Mouse (Mus musculus): ENCODE results near the gene Daxx. TPM values are rescaled to one million over a fixed set of nuclear protein-coding genes. Genes with fewer than 3 reads are reported as not detected.
A peak's percentile ranks its signal among the peaks of the same experiment; 100 is the strongest.

Gene Daxx
- polyA plus RNA-seq, 1 experiment, result 1.4 TPM

- H3K36me3 ChIP-seq (ENCODE audit: control insufficient read depth), result peaks cover 74% of the 10 kb centered on the region
- H3K27me3 ChIP-seq (ENCODE audit: control insufficient read depth), result no peaks in the 10 kb centered on the region
- H3K4me1 ChIP-seq (ENCODE audit: control insufficient read depth), result peaks cover 73% of the 10 kb centered on the region
- H3K9me3 ChIP-seq (ENCODE audit: control insufficient read depth, low read length), result no peaks in the 10 kb centered on the region
- H3K4me3 ChIP-seq (replicated peaks), result peak overlapping the region; percentile 91
- TF ChIP-seq GATA1 (IDR thresholded peaks at IDR 0.05; ENCODE audit: low read length), result no peak
- TF ChIP-seq TAL1 (IDR thresholded peaks at IDR 0.05; ENCODE audit: low read length), result no peak
Observed at GRCm38 (mm10) chr17:33954646-33955554, 45.7 kb downstream of the Daxx start.

GRCm38 (mm10) chr17:33955555-33956214, 46.5 kb downstream of the Daxx start, which contains the start of the genes Vps52 and Rps18:
TSS of gene Vps52 (plus strand) at chr17:33955812.
TSS of gene Rps18 (minus strand) at chr17:33956001.
- TF ChIP-seq TAL1 (IDR thresholded peaks at IDR 0.05; ENCODE audit: low read length) (no peak), GATA1 (IDR thresholded peaks at IDR 0.05; ENCODE audit: low read length) (no peak)
- no peaks in the 10 kb centered on the region for H3K9me3 ChIP-seq (ENCODE audit: control insufficient read depth, low read length)
- H3K36me3 ChIP-seq (ENCODE audit: control insufficient read depth), result peaks cover 72% of the 10 kb centered on the region
- peaks cover 65% of the 10 kb centered on the region for H3K4me1 ChIP-seq (ENCODE audit: control insufficient read depth)
- peak within 1 kb of the TSS; percentile 91 for H3K4me3 ChIP-seq (replicated peaks)
- H3K27me3 ChIP-seq (ENCODE audit: control insufficient read depth), result no peaks in the 10 kb centered on the region

- Histone ChIP-seq H3K4me1 (ENCODE audit: control insufficient read depth) (peaks cover 58% of the 10 kb centered on the region), H3K9me3 (ENCODE audit: control insufficient read depth, low read length) (no peaks in the 10 kb centered on the region), H3K4me3 (replicated peaks) (peak overlapping the region; percentile 91), H3K27me3 (ENCODE audit: control insufficient read depth) (no peaks in the 10 kb centered on the region), H3K36me3 (ENCODE audit: control insufficient read depth) (peaks cover 72% of the 10 kb centered on the region)
- TF ChIP-seq GATA1 (IDR thresholded peaks at IDR 0.05; ENCODE audit: low read length) (no peak), TAL1 (IDR thresholded peaks at IDR 0.05; ENCODE audit: low read length) (no peak)
Observed at GRCm38 (mm10) chr17:33956336-33956735, 47.1 kb downstream of the Daxx start.

DNA sequence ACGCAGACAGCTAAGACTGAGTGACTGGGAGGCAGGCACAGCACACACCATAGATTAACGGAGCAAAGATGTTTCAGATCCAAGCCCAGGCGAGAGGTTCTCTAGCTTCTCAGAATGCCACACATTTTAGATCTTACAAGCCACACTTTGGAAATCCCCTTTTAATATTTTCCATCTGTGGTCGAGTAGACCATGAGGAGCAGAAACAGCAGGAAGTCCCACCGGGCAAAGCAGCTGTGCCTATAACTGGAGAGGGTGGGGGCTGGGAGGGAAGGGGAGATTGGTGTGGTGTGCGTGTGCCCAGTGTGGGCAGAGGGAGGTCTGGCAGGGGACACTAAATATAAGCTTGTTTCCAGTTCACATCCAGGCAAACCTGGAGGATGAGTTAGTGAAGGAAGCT, 48.3 kb downstream of the Daxx start:
- Histone ChIP-seq H3K4me1 (ENCODE audit: control insufficient read depth) (peaks cover 47% of the 10 kb centered on the region), H3K4me3 (replicated peaks) (no peak overlapping the region), H3K36me3 (ENCODE audit: control insufficient read depth) (peaks cover 68% of the 10 kb centered on the region), H3K9me3 (ENCODE audit: control insufficient read depth, low read length) (no peaks in the 10 kb centered on the region), H3K27me3 (ENCODE audit: control insufficient read depth) (no peaks in the 10 kb centered on the region)
- TF ChIP-seq GATA1 (IDR thresholded peaks at IDR 0.05; ENCODE audit: low read length) (no peak), TAL1 (IDR thresholded peaks at IDR 0.05; ENCODE audit: low read length) (no peak)

GRCm38 (mm10) chr17:33958451-33958850, 49.2 kb downstream of the Daxx start:
- H3K4me1 ChIP-seq (ENCODE audit: control insufficient read depth), result peaks cover 37% of the 10 kb centered on the region
- TF ChIP-seq GATA1 (IDR thresholded peaks at IDR 0.05; ENCODE audit: low read length), result no peak
- TF ChIP-seq TAL1 (IDR thresholded peaks at IDR 0.05; ENCODE audit: low read length), result no peak
- no peaks in the 10 kb centered on the region for H3K9me3 ChIP-seq (ENCODE audit: control insufficient read depth, low read length)
- peaks cover 68% of the 10 kb centered on the region for H3K36me3 ChIP-seq (ENCODE audit: control insufficient read depth)
- H3K27me3 ChIP-seq (ENCODE audit: control insufficient read depth), result no peaks in the 10 kb centered on the region
- no peak overlapping the region for H3K4me3 ChIP-seq (replicated peaks)

DNA sequence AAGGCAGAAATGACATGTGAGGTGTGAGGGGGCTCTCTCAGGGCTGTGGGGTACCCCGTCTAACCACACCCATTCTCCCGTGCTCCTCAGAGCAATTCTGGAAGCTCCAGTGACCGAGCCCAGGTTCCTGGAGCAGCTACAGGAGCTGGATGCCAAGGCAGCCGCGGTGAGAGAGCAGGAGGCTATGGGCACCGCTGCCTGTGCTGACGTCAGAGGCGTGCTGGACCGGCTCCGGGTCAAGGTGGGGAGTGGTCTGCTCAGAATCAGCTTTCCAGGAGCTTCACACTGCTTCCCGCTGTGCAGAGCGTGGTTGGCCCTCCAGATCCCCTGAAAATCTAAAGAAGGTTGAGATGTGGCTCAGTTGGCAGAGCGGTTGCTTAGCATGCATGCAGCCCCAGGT, 49.9 kb downstream of the Daxx start:
- Histone ChIP-seq H3K9me3 (ENCODE audit: control insufficient read depth, low read length) (no peaks in the 10 kb centered on the region), H3K4me1 (ENCODE audit: control insufficient read depth) (peaks cover 31% of the 10 kb centered on the region), H3K27me3 (ENCODE audit: control insufficient read depth) (no peaks in the 10 kb centered on the region), H3K36me3 (ENCODE audit: control insufficient read depth) (peaks cover 66% of the 10 kb centered on the region), H3K4me3 (replicated peaks) (no peak overlapping the region)
- TF ChIP-seq GATA1 (IDR thresholded peaks at IDR 0.05; ENCODE audit: low read length), result no peak

GRCm38 (mm10) chr17:33959948-33960347, 50.7 kb downstream of the Daxx start:
- H3K27me3 ChIP-seq (ENCODE audit: control insufficient read depth), result no peaks in the 10 kb centered on the region
- no peak overlapping the region for H3K4me3 ChIP-seq (replicated peaks)
- H3K36me3 ChIP-seq (ENCODE audit: control insufficient read depth), result peaks cover 62% of the 10 kb centered on the region
- H3K9me3 ChIP-seq (ENCODE audit: control insufficient read depth, low read length), result no peaks in the 10 kb centered on the region
- H3K4me1 ChIP-seq (ENCODE audit: control insufficient read depth), result peaks cover 23% of the 10 kb centered on the region
- no peak for TF ChIP-seq TAL1 (IDR thresholded peaks at IDR 0.05; ENCODE audit: low read length)
- TF ChIP-seq GATA1 (IDR thresholded peaks at IDR 0.05; ENCODE audit: low read length), result no peak

DNA sequence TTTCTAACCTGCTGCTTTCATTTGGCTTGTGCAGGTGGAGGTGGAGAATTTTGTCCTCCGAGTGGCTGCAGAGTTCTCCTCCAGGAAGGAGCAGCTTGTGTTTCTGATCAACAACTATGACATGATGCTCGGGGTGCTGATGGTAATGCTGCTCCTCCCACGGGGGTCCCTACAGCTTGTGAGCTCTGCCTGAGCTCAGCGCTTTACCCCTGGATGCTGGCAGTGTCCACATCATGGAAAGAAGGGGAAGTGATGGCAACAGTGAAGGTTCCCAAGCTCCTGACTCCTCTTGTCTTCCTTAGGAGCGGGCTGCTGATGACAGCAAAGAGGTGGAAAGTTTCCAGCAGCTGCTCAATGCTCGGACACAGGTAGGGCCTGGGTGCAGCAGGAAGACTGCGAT, 53.7 kb downstream of the Daxx start:
- Histone ChIP-seq H3K27me3 (ENCODE audit: control insufficient read depth) (no peaks in the 10 kb centered on the region), H3K36me3 (ENCODE audit: control insufficient read depth) (peaks cover 70% of the 10 kb centered on the region)

More for the DNA sequence above, 53.7 kb downstream of the Daxx start:
- no peak for TF ChIP-seq GATA1 (IDR thresholded peaks at IDR 0.05; ENCODE audit: low read length)
- H3K4me1 ChIP-seq (ENCODE audit: control insufficient read depth), result peaks cover 9% of the 10 kb centered on the region
- no peaks in the 10 kb centered on the region for H3K9me3 ChIP-seq (ENCODE audit: control insufficient read depth, low read length)
- no peak overlapping the region for H3K4me3 ChIP-seq (replicated peaks)

Other genes with a start within 250 kb of the Daxx start
- gene Hnrnpm, start 222.6 kb upstream of the Daxx start, polyA plus RNA-seq (2012), result 33.0 and 43.0 TPM in 2 replicates
- 80.5 and 112 TPM in 2 replicates for gene March2, start 190.7 kb upstream of the Daxx start, polyA plus RNA-seq (2012)
- gene Rab11b, start 148.9 kb upstream of the Daxx start, polyA plus RNA-seq (2012), result 26.5 and 41.4 TPM in 2 replicates
- gene Angptl4, start 127.6 kb upstream of the Daxx start, polyA plus RNA-seq (2012), result 0.07 TPM in 1 of 2 replicates, not detected in the other
- 0.03 TPM in 2 replicates for gene Kank3, start 98.9 kb upstream of the Daxx start, polyA plus RNA-seq (2012)
- gene Rps28, start 84.9 kb upstream of the Daxx start, polyA plus RNA-seq (2012), result 366 and 664 TPM in 2 replicates
- gene Ndufa7, start 84.8 kb upstream of the Daxx start, polyA plus RNA-seq (2012), result 125 and 152 TPM in 2 replicates
- 0.26 and 0.86 TPM in 2 replicates for gene Cd320, start 66.3 kb upstream of the Daxx start, polyA plus RNA-seq (2012)
- not detected in 2 replicates for gene Gm7029, start 35.6 kb upstream of the Daxx start, polyA plus RNA-seq (2012)
- gene Kifc1, start 18.8 kb upstream of the Daxx start, polyA plus RNA-seq (2012), result 24.3 and 25.8 TPM in 2 replicates
- gene Platr17, start 4.3 kb upstream of the Daxx start, polyA plus RNA-seq (2012), result 0.08 TPM in 1 of 2 replicates, not detected in the other
- gene Tapbp, start 6.5 kb downstream of the Daxx start, polyA plus RNA-seq (2012), result 14.7 and 21.8 TPM in 2 replicates
- gene Zbtb22, start 6.5 kb downstream of the Daxx start, polyA plus RNA-seq (2012), result 5.6 and 5.7 TPM in 2 replicates
- 3.1 and 3.5 TPM in 2 replicates for gene Rgl2, start 20.1 kb downstream of the Daxx start, polyA plus RNA-seq (2012)
- 48.7 and 66.5 TPM in 2 replicates for gene Pfdn6, start 30.9 kb downstream of the Daxx start, polyA plus RNA-seq (2012)
- 6.0 and 6.7 TPM in 2 replicates for gene Wdr46, start 31.2 kb downstream of the Daxx start, polyA plus RNA-seq (2012)
- gene B3galt4, start 42.1 kb downstream of the Daxx start, polyA plus RNA-seq (2012), result 0.21 and 0.45 TPM in 2 replicates
- gene Vps52, start 46.4 kb downstream of the Daxx start, polyA plus RNA-seq (2012), result 10.1 and 11.6 TPM in 2 replicates
- 11.8 and 13.8 TPM in 2 replicates for gene Rps18, start 46.6 kb downstream of the Daxx start, polyA plus RNA-seq (2012)
- gene H2-K1, start 90.9 kb downstream of the Daxx start, polyA plus RNA-seq (2012), result 0.91 and 0.94 TPM in 2 replicates
- 1.8 and 2.5 TPM in 2 replicates for gene Ring1, start 115.3 kb downstream of the Daxx start, polyA plus RNA-seq (2012)
- 1.4 TPM in 2 replicates for gene H2-Ke6, start 118.6 kb downstream of the Daxx start, polyA plus RNA-seq (2012)
- 3.5 TPM in 2 replicates for gene Slc39a7, start 122.3 kb downstream of the Daxx start, polyA plus RNA-seq (2012)
- gene Rxrb, start 122.4 kb downstream of the Daxx start, polyA plus RNA-seq (2012), result 10.1 and 11.3 TPM in 2 replicates
- gene Col11a2, start 130.0 kb downstream of the Daxx start, polyA plus RNA-seq (2012), result 0.45 and 0.56 TPM in 2 replicates
- gene H2-Oa, start 182.9 kb downstream of the Daxx start, polyA plus RNA-seq (2012), result 0.04 and 0.14 TPM in 2 replicates
- 0.46 and 1.0 TPM in 2 replicates for gene H2-DMa, start 210.1 kb downstream of the Daxx start, polyA plus RNA-seq (2012)
- gene Brd2, start 213.2 kb downstream of the Daxx start, polyA plus RNA-seq (2012), result 28.3 and 30.4 TPM in 2 replicates
- not detected in 2 replicates for gene H2-DMb2, start 233.9 kb downstream of the Daxx start, polyA plus RNA-seq (2012)
- gene H2-DMb1, start 243.7 kb downstream of the Daxx start, polyA plus RNA-seq (2012), result not detected in 2 replicates

Measured in erythroblast, embryonic 14.5 days (primary cell).